Mouse (Mus musculus): ENCODE measurements at regions not wholly inside any gene's neighbourhood (a gene's known extent, or its start where the extent isn't known, plus 50 kb on each side); places are given as distances from the start of the nearest gene placed in this dataset.
"Not testable (repeated sequence)": the region's sequence is repeated elsewhere in the genome, so short reads cannot be mapped to it uniquely, and the experiment has no call there.

- DNase-seq (ENCODE audit: low spot score in 2 of 2): not testable (repeated sequence)
These were observed 297.6 kb downstream of the Gadd45g start for GRCm38 (mm10) chr13:52144066-52144465.

GRCm38 (mm10) chr13:52145926-52146325 lies 299.4 kb downstream of the Gadd45g start:
- DNase-seq (ENCODE audit: low spot score in 2 of 2): no peak

DNA sequence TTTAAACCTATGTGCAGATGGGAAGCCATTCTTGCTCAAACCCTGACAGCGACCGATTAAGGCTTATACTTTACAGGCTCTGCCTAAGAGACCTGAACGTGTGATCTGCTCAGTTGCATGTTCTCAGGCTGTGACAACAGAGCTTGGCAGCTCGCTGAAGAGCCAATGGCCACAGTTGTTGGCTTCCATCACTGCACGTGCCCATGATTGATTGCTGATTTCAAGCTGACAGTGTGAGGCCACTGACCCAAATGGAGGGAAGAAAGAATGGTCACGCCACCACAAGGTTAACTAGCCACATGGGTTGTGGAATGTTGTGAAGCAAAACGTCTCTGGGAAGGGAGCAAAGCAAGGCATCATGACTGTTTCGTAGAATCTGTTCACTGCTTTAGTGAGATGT lies 303.8 kb downstream of the Gadd45g start:
- DNase-seq (ENCODE audit: low spot score in 2 of 2): no peak

DNA sequence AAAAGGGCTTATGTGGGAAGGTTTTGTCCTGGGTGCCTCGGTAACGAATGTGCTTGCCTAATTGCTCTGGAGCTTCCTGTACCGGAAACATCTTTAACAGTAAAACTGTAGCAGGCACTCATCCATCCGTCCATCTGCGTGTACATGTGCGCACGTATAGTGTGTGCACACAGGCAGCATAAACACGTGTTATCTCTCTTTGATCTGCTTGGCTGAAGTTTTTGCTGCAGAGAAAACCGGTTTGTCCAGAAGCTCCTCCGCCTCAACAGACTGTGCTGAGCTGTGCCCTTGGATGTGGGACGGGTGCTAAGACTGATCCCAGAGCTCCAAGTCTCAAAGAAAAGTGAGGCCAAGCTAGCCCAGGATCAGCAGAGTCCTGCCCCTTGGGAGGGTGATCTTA lies 305.3 kb downstream of the Gadd45g start:
- DNase-seq (ENCODE audit: low spot score in 2 of 2): no peak

GRCm38 (mm10) chr13:52152221-52152620 lies 305.7 kb downstream of the Gadd45g start:
- DNase-seq (ENCODE audit: low spot score in 2 of 2): no peak

GRCm38 (mm10) chr13:52153030-52153429 lies 306.6 kb downstream of the Gadd45g start:
- no peak for DNase-seq (ENCODE audit: low spot score in 2 of 2)

GRCm38 (mm10) chr13:52153576-52153975 lies 307.1 kb downstream of the Gadd45g start:
- peak in 1 of 2 experiments; percentile 35 for DNase-seq (ENCODE audit: low spot score in 2 of 2)

DNA sequence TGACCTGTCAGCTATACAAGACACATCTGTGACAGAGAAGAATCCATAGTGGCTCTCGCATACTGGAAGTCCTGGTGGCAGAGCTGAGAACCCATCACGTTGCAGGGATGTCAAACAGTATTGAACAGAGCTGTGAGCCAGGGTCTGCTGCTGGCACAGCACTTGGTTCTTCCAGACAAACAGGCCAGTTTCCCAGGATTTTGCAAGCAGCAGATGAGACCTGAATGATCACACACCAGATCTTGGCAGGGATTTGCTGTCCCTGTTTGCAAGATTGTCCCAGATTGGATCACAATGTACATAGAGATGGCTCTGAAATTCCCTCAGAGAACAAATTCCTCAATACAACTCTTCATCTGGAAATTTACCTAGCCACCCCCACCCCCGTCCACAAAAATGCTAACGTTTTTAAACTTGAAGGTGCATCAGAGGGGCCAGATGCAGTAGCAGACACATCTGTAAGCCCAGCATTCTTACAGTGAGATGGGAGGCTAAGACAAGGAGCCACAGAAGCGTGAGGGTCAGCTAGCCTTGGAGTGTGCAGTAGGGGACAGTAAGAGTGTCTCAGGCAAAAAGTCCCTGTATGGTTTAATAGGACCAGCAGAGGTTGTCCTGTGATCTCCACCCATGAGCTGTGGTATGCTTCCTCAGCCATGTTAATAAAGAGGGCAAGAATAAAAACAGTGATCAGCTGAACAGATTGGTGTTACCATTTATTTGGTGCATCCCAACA lies 307.8 kb downstream of the Gadd45g start:
- peak; percentile 40 to 49 for DNase-seq (ENCODE audit: low spot score in 2 of 2)

DNA sequence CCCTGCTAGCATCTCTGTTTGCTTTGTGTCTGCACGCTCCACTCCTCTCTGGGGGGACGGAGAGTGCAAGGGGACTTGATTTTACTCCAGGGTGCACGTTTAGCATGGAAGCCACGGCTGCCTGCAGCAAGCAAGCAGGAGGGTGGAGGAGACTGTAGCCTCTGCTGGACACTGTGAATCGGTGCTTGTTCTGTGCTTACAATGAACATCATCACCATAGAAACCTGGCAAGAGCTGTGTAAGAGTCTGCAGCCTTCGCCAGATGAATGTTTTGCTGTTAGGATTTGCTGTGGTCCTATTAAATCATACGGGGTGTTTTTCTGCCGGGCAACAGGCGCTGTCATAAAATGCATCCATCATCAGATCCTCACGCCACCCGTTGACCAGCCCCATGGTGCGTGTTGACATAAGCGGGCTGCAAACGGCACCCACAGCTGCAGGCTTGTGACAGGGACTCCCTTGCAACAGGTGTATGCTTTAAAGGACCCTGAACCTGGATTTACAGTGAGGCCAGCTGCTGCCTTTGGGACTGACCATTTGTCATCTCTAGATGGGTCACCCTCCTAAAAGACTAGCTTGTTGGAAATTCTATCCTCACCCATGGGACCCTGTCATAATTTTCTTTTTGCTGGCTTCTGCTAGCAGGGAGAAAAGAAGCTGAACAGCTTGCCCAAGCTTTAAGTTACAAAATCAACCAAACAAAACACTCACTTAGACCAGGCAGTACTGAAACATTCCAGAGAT lies 308.5 kb downstream of the Gadd45g start:
- peak; percentile 64 to 66 for DNase-seq (ENCODE audit: low spot score in 2 of 2)

- DNase-seq (ENCODE audit: low spot score in 2 of 2): no peak
These were observed 309.2 kb downstream of the Gadd45g start for GRCm38 (mm10) chr13:52155588-52156086.

DNA sequence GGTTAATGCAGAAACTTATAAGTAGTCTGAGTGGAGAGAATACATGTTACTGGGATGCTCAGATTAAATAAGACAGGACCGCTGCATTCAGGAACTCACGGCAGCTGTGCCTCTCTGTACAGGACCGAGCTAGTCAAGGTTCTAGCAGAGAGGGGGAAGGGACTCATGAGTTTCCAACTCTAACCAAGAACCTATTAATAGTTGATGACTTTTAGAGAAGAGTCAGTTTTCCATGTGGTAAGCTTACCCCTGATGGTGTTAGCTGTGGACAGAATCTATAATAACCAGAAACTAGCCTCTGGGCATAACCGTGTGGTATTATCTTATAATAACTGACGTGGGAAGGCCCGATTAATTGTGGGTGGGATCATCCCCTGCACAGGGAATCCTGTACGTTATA lies 316.2 kb downstream of the Gadd45g start:
- DNase-seq (ENCODE audit: low spot score in 2 of 2): no peak

- DNase-seq (ENCODE audit: low spot score in 2 of 2): no peak
These were observed 319.1 kb downstream of the Gadd45g start for GRCm38 (mm10) chr13:52165531-52165930.

DNA sequence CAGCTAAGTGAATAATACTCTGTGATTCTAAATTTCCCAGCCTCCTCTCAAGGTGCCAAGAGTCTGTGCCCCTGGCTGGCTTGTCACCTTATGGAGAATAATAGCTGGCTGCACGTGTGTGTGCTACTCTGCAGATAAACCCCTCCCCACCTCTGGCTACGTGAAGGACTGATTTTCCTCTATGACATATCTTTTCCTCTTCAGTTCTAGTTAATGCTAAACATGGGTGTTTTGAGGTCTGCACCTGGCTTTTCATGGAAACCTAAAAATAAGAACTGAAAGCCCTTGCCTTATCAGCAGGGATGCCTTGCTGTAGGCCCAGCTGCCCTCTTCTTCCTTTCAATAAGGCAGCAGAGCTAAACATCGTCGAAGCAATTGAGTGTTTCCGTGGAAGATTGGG lies 321.5 kb downstream of the Gadd45g start:
- no peak for DNase-seq (ENCODE audit: low spot score in 2 of 2)

DNA sequence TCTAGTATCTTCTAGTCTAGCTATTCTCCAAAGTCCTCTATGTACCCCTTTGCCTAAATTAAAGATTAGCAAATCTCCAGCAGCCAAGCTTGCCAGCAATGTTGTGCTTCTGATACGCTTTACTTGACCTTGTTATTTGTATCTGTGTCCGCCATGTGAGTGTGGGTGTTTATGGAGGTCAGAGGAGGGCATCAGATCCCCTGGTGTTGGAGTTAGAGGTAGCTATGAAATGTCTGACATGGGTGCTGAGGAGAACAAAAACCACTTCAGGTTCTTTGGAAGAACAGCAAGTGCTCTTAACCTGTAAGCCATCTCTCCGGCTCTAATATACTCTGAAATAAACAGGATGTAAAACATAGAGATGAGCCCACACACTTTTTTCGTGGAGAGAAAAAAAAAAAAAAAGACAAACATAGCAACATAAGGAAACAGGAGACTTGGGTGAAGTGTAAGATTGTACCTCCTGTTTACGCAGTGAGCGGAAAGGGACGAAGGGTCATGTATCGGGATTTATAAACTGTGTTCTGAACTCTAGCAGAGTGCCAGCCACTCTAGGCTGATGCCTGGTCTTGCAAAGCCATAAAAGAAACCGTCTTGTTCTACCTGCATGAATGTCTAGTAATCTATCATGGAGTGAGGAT lies 326.3 kb downstream of the Gadd45g start:
- DNase-seq (ENCODE audit: low spot score in 2 of 2): no peak

- no peak for DNase-seq (ENCODE audit: low spot score in 2 of 2)
These were observed 329.2 kb downstream of the Gadd45g start for GRCm38 (mm10) chr13:52175665-52176064.

DNA sequence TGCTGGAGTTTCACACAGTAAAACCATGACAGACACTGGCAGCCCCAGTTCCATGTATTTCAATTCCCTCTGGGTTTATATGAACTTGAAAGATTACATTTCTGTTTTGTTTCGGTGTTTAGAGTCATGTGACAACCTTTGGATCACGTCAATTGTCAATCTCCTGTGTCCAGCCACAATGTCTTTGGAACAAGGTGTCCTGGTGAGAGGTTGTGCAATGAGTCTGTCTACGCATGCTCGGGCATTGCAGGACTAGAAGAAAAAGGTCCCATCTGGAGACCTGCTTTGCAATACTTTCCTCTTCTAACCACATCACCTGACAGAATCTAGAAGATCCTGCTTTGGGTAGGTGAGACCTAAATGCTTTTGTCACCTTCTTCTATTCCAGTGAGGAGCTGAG lies 333.5 kb downstream of the Gadd45g start:
- DNase-seq (ENCODE audit: low spot score in 2 of 2): no peak

DNA sequence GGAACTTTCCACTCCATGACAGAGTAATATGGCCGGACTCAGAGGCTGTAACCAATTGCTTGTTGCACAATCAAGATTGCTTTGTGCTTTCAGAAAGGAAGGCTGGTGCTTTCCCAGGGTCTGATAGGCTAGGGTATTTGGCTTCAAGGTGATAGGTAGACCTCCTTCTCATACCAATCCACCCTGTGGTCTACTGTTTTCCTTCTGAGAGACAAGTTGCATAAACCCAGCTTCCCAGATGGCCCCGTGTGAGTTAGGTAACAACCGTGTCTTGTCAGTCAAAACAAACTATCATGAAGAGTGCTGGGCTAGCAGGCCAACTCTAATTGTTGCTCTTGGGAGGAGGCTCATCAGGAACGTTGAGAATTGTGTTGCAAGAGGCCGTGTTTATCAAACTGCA lies 337.2 kb downstream of the Gadd45g start:
- no peak for DNase-seq (ENCODE audit: low spot score in 2 of 2)

DNA sequence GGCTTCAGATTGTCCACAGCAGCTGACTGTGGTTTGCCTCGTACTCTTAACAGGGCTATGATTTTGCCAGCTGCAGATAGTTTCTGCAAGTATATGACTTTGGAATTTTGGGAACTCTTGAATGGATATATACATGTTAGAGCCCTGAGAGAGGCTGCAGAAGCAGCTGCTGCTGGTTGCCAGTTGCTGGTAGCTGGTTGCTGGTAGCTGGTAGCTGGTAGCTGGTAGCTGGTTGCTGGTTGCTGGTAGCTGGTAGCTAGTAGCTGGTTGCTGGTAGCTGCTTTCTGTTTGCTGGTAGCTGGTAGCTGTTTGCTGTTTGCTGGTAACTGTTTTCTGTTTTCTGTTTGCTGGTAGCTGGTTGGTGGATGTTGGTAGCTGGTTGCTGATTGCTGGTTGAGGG lies 339.1 kb downstream of the Gadd45g start:
- no peak for DNase-seq (ENCODE audit: low spot score in 2 of 2)

DNA sequence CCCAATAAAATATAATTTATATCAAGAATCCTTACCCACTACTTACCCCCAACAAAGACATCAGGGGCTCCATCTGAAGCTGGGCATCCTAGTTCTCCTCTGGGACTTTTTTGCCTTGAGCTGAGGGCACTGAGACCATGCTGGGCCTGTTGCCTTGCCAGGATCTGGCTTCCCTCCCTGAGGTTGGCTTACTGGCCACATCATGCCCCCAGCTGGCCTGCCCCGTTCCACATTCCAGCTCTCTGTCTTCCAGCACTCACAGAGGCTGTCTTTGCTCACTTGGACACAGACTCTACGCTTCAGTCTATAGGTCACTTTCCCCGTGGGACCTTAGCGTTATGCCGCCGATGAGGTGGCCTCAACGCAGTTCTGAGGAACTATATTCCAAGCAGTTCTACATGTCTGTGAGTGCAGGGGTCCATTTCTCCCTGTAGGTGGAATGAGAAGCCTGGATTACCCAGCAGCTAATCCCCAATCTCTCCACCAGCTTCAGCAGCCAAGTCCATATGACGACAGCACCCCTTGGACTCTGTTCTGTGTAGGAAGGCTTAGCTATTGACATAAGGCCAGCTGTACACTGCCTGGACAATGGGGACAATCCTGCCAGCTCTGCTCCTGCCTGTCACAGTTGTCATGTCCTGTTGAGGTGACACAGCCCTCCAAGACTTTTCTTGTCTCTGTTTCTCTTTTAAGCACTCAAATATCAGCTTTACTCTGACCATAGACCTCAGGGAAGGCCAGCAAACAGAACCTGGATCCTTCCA lies 341.5 kb downstream of the Gadd45g start:
- peak in 1 of 2 experiments; percentile 7 for DNase-seq (ENCODE audit: low spot score in 2 of 2)

DNA sequence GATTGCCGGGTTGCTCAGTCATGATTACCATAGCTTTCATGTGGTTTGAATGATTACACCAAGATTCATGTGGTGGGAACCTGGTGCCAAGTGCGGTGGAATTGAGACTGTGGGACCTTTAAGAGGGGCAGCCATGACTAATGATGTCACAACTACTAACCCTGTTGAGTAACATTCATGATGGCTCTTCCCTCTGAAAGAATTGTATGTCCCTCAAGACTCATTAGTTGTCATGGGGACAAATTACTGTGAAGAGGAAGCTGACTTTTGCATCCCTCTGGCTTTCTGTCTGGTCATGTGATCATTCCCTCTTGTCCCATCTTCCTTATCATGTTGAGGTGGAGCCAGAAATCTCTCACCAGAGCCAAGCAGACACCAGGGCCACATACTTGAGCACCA lies 342.1 kb downstream of the Gadd45g start:
- no peak for DNase-seq (ENCODE audit: low spot score in 2 of 2)

DNA sequence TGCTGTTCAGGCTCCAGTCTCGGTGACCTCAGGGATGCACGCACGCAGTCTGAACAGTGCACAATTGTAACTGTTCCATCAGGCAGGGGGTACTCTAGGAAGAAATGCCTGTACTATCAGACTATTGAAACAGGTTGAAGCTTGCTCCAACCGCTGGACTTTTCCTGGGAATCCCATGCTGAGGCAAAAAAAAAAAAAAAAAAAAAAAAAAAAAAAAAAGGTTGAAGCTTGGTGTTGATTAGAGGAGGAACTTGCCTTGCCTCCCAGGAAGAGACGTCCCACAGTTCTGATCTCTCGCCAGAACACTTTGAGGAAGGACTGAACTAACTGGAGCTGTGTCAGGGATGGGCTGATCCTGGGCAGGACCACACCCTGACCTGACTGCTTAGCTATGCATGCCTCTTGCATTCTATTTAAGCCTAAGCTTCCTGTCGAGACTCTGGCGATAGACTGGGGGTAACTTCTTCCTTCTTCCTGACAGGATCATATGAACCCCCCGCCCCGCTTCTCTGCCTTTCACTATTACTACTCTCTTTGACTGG lies 341.6 kb downstream of the Diras2 start:
- no peak for DNase-seq (ENCODE audit: low spot score in 2 of 2)

Measured in layer of hippocampus, postnatal 10 days (tissue).